Mouse (Mus musculus) kidney, adult 2 months (tissue): ENCODE measurements around the gene Col4a2.

ENCODE experiments used
- CTCF ChIP-seq: fragments of 200-500 bp; conservative IDR thresholded peaks from 2 replicates; pipeline ENCODE4 v1.5.1; 2011; ENCODE audit warnings: low read depth, mild to moderate bottlenecking, control low read depth, low read length, moderate library complexity, mixed read lengths; ENCODE audit not compliant: insufficient read depth, insufficient read length
- POLR2A ChIP-seq: fragments of 200-500 bp; IDR thresholded peaks from one replicate; pipeline ENCODE4 v1.6.1; 2011; ENCODE audit warnings: low read depth, low read length, control low read depth

GRCm38 (mm10) chr8:11335238-11335637 is 22.6 kb downstream of the Col4a2 start:
- no peak for TF ChIP-seq CTCF
- no peak for TF ChIP-seq POLR2A
